Mouse (Mus musculus): ENCODE results near the gene Gstk1.
A peak's percentile ranks its signal among the peaks of the same experiment; 100 is the strongest.

Gene Gstk1

DNA sequence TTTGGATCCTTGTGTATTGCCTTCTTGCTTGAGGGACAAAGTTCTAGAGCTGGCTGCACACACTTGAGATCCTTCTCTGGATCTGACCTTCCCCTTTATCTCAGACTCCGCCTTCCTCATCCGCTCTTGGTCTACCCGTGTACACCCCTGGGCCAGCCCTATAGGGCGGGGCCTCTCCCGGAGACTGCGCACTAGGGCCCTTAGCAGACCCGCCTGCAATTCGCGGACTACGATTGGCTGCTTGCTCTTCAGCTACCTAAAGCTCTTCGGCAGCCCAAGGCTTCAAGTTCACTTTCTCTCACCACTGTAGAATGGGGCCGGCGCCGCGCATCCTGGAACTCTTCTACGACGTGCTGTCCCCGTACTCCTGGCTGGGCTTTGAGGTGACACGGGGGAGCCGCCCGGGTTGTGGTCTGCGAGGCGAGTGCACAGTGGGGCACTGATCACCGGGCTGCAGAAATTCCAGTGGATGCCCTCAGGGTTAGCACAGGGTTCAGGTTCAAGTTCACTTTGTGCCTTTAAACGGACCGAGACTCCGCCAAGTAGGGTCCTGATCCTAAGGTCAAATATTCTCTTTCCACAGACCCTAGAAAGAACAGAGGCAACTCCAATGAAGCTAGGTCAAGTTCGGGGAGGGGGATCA is at the start of gene Gstk1:
Gene Gstk1 (plus strand): TSS at position 225 of the 643 bp plus-strand sequence.
- peak; percentile 94 for DNase-seq (ENCODE audit: low read depth, low spot score)

DNA sequence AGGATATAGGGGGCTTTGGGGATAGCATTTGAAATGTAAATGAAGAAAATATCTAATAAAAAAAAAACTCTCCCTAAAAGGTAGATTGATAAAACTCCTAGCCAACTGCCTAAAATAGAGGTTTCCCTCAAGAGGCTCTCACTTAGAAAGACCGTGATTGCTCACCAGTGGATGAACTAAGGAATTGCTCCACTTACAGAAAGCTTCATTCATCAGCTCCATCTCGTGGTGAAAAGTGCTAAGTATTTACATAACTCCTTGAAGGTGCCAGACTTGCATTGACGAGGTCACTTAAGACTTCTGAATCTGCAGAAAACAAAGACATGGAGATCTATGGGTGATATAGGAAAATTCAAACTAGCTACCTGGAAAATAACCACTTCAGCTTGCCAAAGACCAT is 48.0 kb upstream of the Gstk1 start:
- DNase-seq (ENCODE audit: low read depth, low spot score) = peak; percentile 9

DNA sequence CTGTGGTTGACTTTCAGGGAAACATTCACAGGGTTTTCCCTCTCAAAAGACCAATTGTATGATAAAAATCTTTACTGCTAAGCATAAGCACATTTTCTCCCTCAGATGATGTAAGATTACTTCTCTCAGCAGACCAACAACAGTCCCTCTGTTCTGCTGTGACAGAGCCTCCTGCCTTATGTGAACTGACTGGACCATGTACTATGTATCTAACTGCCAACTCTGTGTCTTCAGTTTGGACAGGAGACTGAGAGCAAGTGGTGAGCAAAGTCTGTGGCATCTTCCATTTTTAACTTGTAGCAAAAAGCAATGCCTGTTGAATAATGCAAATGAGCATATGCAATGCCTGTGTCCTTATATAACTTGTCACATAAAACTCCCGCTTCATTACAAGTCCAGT is 46.2 kb upstream of the Gstk1 start:
- no peak for DNase-seq (ENCODE audit: low read depth, low spot score)

DNA sequence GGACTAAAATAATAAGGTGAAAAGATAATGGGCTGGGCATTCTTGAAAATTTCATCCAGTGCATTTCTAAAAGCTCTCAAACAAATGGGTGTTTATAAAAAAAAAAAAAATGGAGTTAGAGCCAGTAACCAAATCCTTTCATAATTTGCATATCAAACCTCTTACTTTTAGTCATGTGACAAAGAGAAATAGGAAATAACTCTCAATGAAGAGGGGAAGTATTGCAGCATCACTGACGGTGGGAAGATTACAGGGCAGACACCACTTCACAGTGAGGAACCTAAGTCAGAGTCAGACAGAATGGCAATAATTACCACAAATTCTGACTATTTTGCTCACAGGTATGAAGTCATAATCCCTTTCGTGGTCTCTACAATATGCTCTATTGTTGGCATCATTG is 30.7 kb upstream of the Gstk1 start, which contains the start of gene Tas2r144:
Gene Tas2r144 (plus strand): TSS at position 301 of the 400 bp plus-strand sequence.
- no peak for DNase-seq (ENCODE audit: low read depth, low spot score)

DNA sequence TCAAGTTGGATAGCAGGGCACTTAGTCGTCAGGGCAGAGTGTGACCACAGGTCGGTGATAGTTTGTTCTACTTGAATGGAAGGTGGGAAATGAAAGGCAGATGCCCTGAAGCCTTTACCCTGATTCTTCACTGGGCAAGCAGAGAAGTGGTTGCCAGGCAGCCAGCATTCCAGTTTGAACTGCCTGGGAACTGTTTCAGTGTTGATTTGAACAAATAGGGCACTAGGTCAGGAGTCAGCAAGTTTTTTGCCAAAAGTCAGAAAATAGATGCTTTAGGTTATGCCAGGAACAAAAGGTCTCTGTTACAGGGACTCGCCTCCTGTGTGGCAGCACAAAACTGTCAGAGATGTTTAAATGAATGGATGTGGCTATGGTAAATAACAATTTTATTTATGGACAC is 23.4 kb upstream of the Gstk1 start:
- no peak for DNase-seq (ENCODE audit: low read depth, low spot score)

DNA sequence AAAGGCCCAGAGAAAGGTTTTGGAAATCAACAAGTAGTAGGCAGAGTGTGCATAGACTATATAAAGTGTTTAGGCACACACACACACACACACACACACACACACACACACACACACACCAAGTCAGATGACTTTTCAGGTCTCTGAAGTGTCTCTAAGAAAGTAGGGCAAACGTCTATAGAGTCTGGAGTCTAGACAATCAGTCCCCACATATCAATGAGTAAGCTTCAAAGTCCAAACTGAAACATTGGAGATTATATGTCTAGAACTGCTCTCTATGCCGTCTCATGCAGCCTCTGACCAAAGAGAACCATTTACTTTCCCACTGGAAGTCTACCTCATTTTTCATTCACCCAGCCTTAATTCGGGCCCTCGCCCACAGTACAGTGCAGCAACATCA is 20.7 kb upstream of the Gstk1 start:
- no peak for DNase-seq (ENCODE audit: low read depth, low spot score)

DNA sequence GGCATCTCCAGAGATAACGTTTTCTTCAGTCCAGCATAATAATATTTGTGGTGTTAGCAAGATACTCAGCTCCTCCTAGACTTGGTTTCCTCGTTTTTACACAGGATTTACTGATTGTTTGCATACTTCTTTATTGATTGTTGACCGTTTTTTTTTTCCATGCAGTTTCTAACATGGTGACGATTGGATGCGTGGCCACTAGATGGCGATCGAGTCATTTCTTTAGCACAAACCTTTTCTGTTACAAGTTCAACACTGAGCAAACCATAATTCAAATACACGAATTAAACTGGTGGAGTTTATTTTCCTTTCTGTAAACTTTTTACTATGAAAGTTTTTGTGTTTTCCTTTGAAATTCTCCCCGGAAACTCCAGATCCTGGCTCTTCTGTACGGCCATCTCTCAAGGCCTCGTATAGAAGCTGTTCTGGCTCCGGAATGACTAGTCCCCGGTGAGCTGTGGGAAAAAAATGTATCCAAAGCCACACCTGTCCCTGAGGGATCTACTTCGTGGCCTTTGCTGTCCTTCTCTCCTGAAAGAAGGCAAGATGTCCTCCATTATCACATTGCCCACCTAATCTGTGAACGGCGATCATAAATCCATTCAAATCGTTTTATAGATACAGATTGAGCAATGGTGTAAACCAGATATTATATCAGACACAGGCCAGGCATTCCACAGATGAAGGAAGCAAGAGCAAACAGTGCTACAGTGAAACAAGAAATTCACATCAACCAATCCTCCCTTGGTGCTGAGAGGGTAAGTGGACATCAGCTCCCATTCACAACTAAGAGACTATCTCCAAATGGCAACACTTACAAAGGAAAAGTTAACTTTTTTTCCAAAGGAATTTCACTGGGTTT is 18.3 kb upstream of the Gstk1 start:
- DNase-seq (ENCODE audit: low read depth, low spot score) = peak; percentile 68

DNA sequence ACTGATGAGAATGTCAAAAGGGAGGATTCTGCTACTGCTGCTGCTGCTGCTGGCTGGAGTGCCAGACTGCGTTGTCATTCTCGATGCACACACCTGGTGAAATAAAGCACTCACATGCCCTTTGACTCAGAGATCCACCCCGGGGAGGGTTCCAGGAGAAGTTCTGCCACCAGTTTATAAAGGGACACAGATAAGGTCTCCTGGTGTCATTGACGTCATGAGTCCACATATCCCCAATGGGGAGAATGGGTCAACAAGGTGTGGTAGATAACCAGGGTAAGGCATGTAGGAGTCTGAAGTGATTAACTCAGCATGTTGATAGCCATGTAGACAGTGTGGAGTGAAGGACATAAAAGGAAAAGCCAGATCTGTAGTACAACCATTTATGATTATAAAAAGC is 16.1 kb upstream of the Gstk1 start:
- DNase-seq (ENCODE audit: low read depth, low spot score) = no peak

DNA sequence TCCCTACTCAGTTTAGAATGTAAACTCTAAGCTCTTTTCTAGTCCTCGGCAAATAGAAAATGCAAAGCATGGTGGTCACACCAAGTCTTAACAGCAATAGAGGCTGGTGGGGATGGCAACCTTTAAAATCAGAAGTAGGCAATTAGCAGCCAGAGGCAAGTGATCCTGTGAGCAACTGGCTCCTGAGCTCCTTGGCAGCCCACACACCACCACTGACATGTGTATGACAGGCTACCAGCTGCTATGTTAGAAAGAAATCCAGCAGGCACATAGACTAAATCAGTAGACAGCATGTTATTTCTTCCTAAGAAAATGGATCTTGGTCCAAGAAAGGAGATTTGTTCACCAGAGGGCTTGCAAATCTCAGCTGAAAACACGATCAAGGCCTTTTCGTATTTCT is 14.5 kb upstream of the Gstk1 start:
- DNase-seq (ENCODE audit: low read depth, low spot score) = no peak

DNA sequence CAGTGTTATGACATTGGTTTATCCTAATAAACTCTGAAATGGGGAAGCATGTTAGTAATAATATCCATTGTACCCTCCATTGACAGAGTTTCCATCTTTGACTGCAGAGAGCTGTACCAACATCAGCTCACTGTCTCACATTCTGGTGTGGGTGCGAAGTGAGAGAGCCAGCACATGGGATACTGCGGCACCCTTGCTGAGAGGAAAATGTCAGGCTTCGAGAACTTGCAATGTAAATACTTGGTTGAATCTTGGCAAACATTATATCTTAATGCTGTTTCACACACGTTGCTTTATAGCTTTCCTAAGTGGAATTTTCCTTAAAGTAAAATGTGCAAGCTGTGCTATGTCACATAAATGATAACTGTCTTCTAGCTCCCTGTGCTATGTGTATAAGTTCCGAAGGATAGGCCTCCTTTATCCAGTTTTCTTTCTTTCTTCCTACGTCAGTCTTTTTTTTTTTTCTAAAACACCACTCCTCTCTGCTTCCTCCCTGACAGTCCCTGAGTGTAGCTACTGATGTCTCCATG is 8.4 kb upstream of the Gstk1 start:
- DNase-seq (ENCODE audit: low read depth, low spot score) = no peak

DNA sequence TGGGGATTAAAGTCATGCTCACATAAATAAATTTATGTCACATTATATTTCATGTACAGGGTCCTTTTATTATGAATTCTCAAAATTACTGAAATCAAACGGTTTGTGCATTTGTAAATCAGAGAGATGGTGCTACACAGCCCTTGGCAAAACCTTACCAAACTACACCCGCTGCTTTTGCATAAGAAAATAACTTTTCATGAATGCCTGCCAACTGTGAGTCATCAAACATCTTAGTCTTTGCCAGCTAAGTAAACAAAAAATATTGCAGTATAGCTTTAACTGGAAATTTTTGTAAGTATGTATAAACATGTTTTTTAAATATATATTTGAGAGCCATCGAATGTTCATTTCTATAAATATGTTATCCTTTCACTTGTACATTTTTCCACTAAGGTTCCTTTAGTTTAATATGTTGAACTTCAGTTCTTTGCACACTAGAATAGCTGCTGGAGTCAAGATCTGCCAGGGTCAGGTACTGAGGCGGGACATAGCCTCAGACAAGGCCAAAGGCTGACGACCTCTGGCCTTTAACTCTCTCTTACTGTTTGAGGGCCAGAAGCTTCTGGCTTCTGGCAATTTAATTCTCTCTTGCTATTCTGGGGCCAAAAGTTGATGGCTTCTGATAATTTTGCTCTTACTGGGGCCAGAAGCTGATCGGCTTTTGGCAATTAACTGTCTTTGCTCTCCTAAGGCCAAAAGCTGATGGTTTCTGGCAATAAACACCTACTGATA is 4.3 kb upstream of the Gstk1 start:
- no peak for DNase-seq (ENCODE audit: low read depth, low spot score)

DNA sequence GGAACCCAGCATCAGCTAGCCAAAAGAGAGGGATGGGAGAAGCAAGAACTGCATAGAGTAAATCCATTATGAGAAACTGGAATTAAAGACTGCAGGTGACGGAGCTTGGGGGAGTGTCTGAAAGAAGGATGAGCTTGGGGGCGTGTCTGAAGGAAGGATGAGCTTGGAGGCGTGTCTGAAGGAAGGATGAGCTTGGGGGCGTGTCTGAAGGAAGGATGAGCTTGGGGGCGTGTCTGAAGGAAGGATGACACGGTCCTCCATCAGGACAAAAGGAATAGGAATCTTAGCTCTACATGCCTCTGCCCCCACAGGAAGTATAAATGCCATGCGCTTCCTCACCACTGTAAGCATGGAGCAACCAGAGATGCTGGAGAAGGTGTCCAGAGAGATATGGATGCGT is 1.4 kb downstream of the Gstk1 start:
- DNase-seq (ENCODE audit: low read depth, low spot score) = peak; percentile 50

DNA sequence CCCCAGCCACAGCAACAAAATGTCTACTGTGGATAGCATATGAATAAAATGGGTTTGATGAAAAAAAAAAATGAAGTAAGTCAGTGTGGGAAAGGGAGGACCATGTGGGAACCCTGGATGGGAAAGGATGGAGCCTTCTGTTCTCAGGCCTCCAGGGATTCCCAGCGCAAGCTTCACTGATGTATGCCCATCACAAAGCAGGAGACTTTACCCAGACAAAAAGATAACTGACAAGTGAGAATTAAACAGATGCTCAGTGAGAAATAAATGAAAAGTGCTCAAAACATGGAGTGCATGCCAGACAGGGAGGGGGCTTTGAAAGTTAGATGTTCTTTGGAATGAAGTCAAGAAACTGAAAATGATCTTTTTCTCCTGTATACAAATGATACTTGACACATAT is 2.2 kb downstream of the Gstk1 start:
- DNase-seq (ENCODE audit: low read depth, low spot score) = no peak

DNA sequence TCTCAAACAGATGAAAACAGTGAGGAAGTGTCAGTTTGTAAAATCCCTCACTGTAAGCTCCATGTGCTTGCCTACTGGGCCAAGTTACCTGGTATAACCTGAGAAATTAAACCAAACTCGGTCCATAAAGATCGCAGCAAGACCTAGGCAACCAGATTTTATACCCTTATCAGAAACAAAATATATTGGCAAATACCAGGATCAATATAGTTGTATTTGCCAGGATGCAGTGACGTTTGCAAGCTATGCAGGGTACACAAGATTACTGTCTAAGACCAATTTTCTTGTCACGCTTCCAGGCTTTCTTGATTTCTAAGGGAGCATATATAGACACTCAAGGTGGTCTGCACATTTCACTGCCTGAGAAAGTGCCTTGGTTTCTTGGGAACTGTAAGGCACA is 6.1 kb downstream of the Gstk1 start:
- DNase-seq (ENCODE audit: low read depth, low spot score) = no peak

DNA sequence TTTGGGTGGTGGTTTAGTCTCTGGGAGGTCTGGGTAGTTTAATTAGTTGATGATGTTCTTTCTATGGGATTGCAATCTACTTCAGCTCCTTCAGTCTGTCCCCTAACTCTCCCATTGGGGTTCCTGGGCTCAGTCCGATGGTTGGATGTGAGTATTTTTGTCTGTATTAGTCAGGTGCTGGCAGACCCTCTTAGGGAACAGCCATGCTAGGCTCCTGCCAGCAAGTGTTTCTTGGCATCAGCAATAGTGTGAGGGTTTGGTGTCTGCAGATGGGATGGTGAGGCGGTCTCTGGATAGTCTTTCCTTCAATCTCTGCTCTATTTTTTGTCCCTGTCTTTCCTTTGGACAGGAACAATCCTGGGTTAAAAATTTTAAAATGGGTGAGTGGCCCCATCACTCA is 7.4 kb downstream of the Gstk1 start:
- no peak for DNase-seq (ENCODE audit: low read depth, low spot score)

DNA sequence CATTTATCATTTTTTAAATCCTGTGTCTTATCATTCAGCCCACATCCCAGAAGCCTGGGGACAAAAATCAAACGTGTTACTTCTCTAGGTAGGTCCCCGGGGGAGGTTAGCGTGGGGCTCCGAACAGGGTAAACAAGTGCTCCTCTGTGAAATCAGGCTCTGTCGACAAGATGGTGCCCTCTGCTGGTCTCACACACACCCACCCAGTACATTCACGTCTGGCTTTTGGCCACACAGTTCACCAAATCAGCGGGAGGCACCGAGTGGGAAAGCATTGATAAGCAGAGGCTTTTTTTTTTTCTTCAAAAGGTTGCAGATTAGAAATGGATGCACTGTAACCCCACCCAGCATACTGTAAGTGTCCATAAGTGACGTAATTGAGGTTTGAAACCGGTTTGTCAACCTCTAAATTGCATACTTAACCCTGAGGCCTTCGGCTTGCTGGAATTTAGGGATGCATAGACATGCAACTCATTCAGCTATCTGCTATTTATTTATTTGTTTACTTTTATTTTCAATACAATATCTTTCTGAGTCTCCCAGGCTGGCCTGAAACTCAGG is 11.6 kb downstream of the Gstk1 start:
- peak; percentile 70 for DNase-seq (ENCODE audit: low read depth, low spot score)

DNA sequence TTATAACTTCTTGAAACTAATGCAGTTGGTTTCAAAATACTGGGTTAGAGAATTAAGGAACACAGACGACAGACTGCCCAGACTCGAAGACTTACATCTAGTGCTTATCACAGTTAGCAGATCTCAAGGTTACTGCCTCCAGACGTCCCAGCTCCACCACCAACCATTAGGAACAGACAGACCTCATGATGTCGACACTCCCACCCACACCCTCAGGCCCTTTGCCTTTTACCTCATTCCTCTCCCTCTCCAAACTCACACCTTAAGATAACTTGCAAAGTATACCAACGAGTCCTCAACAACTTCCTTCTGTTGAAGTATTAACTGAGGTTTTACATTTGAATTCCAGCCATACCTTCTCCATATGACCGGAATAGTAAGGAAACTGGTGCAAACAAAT is 14.7 kb downstream of the Gstk1 start:
- DNase-seq (ENCODE audit: low read depth, low spot score) = no peak

DNA sequence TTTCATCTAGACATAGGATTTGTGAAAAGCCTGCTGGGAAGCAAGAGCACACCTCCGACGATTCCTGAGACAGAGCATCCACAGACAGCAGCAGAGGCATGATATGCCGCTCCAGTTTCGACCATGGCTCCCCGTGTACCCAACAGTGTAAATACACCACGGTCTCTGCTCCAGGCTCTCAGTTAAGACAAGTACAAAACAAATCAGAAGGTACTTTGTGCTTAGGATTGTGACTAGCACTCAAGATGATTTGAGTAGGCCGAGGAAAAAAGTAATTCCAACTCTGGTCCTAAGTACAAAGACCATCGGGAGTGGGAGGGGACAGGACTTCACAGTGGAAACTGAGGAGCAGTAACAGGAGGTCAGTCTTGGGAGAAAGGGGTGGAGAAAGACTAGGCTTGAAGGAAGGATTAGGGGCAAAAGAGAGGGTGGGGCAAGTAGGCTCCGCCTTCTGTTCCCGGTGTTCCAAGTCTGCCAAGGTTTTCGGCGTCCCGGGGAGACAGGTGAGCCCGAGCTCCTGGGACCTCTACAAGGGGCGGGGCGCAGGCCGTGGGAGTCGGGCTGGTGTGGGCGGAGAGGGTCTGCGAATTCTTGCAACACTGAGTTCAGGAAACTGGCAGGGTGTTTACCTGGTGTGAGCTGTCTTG is 15.9 kb downstream of the Gstk1 start, which contains the start of gene Tmem139:
Gene Tmem139 (plus strand): TSS at position 447 of the 647 bp plus-strand sequence.
- peak; percentile 62 for DNase-seq (ENCODE audit: low read depth, low spot score)

DNA sequence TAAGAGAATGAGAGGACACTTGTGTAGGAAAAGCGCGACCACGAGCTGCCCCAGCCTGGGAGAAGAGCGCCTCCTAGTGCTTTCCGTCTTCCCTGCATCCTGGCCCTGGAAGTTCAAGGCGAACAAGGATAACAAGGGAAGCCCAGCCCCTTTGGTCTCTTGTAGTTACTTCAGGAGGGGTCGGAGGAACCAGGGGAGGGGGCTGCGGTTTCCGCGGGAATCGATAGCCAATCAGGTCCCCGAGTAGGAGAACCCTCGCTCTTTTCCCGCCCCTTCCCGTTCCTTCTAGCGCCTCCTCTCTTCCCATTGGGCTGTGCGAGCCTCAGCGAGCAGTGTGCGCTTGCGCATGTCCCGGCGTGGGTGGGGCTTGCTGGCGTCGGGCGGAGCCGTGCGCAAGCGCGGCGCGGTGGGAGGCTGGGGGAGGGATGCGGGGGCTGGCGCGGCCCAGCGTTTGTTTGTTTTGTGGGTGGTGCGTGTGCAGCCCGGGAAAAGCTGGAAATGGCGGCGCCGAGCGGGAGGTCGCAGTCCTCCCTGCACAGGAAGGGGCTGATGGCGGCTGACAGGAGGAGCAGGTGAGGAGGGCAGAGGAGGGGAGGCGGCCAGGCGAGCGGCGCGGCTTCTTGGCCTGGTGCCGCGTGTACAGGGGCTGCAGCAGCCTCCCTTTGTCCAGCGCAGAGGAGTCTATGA is 19.0 kb downstream of the Gstk1 start, which contains the start of gene Casp2:
Gene Casp2 (plus strand): TSS at position 360 of the 687 bp plus-strand sequence.
- DNase-seq (ENCODE audit: low read depth, low spot score) = peak; percentile 99

Data from ZHBTc4 (cell line).